Mouse (Mus musculus) stomach, adult 2 months (tissue): Measurements from ENCODE around the gene Pla2g4e. TPM values are rescaled to one million over a fixed set of nuclear protein-coding genes. Genes with fewer than 3 reads are reported as not detected.

Experiments used
- polyA plus RNA-seq: library from polyadenylated mRNA; depleted of rRNA; stranded (reverse); fragments of >200 nt; gene quantifications from 2 replicates; pipeline ENCODE4 v1.2.3, GENCODE M21; 2012; rRNA removed

Pla2g4e gene
- 7.1 and 7.2 TPM in 2 replicates for polyA plus RNA-seq

GRCm38 (mm10) chr2:120244679-120245420 is at the start of gene Pla2g4e:
TSS of gene Pla2g4e (minus strand) at chr2:120245335.

GRCm38 (mm10) chr2:120288995-120289394 is 43.9 kb upstream of the Pla2g4e start, which contains the start of gene Pla2g4d:
TSS of gene Pla2g4d (minus strand) at chr2:120289197.

GRCm38 (mm10) chr2:120154361-120154894 is 90.7 kb downstream of the Pla2g4e start, which contains the start of gene Ehd4:
TSS of gene Ehd4 (minus strand) at chr2:120154606.

Other genes starting within 250 kb of the Pla2g4e start
- 6.9 and 9.7 TPM in 2 replicates for gene Jmjd7, start 217.9 kb downstream of the Pla2g4e start, polyA plus RNA-seq
- 2.3 and 5.4 TPM in 2 replicates for gene Gm28042, start 217.8 kb downstream of the Pla2g4e start, polyA plus RNA-seq
- 22.4 and 28.4 TPM in 2 replicates for gene Pla2g4b, start 211.9 kb downstream of the Pla2g4e start, polyA plus RNA-seq
- 14.9 and 19.6 TPM in 2 replicates for gene Ehd4, start 90.7 kb downstream of the Pla2g4e start, polyA plus RNA-seq
- 1.5 and 2.2 TPM in 2 replicates for gene Pla2g4d, start 43.9 kb upstream of the Pla2g4e start, polyA plus RNA-seq
- 13.5 and 14.7 TPM in 2 replicates for gene Pla2g4f, start 68.8 kb upstream of the Pla2g4e start, polyA plus RNA-seq
- 3.7 and 8.4 TPM in 2 replicates for gene Vps39, start 107.8 kb upstream of the Pla2g4e start, polyA plus RNA-seq
- gene Ganc, start 158.6 kb upstream of the Pla2g4e start, polyA plus RNA-seq, result 1.6 and 2.9 TPM in 2 replicates
- gene Tmem87a, start 158.8 kb upstream of the Pla2g4e start, polyA plus RNA-seq, result 1.6 and 3.5 TPM in 2 replicates
- gene Capn3, start 210.7 kb upstream of the Pla2g4e start, polyA plus RNA-seq, result 0.23 and 0.81 TPM in 2 replicates